Mouse (Mus musculus) heart, postnatal 0 days (tissue): ENCODE results near the gene Gm38100. TPM values are rescaled to one million over a fixed set of nuclear protein-coding genes. Genes with fewer than 3 reads are reported as not detected.

Source experiments
- ATAC-seq: fragments of 200-750 bp; cut with Nextera tagmentation; 2 replicates; pipeline ENCODE4 v1.8.0; 2017; ENCODE audit warnings: low read depth, moderate number of reproducible peaks, moderate library complexity; ENCODE audit not compliant: insufficient read depth
- DNase-seq: peaks from one replicate; pipeline ENCODE4 v3.0.0-alpha.2; 2016; ENCODE audit warnings: low spot score
- H3K27ac ChIP-seq: fragments of 300-500 bp; sonication (generic); 2 replicates; pipeline ENCODE4 v1.5.1; 2014; ENCODE audit warnings: low read depth, mild to moderate bottlenecking
- H3K27me3 ChIP-seq: fragments of 300-500 bp; sonication (generic); 2 replicates; pipeline ENCODE4 v1.6.1; 2014; ENCODE audit warnings: low read length, mixed read lengths; ENCODE audit not compliant: control insufficient read depth, insufficient read depth
- H3K36me3 ChIP-seq: fragments of 300-500 bp; sonication (generic); replicated peaks from 2 replicates; pipeline ENCODE4 v1.6.1; 2014; ENCODE audit warnings: low read length, mixed read lengths; ENCODE audit not compliant: control insufficient read depth, insufficient read depth
- H3K4me1 ChIP-seq: fragments of 300-500 bp; sonication (generic); 2 replicates; pipeline ENCODE4 v1.6.1; 2014; ENCODE audit warnings: antibody characterized with exemption; ENCODE audit not compliant: control insufficient read depth, insufficient read depth
- H3K4me2 ChIP-seq: fragments of 300-500 bp; sonication (generic); 2 replicates; pipeline ENCODE4 v1.6.1; 2014; ENCODE audit warnings: low read depth, mild to moderate bottlenecking, low read length, moderate library complexity
- H3K4me3 ChIP-seq: fragments of 300-500 bp; sonication (generic); 2 replicates; pipeline ENCODE4 v1.5.1; 2014; ENCODE audit warnings: low read depth, low read length
- H3K9ac ChIP-seq: fragments of 300-500 bp; sonication (generic); replicated peaks from 2 replicates; pipeline ENCODE4 v1.6.1; 2014; ENCODE audit warnings: low read depth, low read length, mixed read lengths
- H3K9me3 ChIP-seq: fragments of 300-500 bp; sonication (generic); replicated peaks from 2 replicates; pipeline ENCODE4 v1.6.1; 2016; ENCODE audit warnings: low read length; ENCODE audit not compliant: control insufficient read depth
- CTCF ChIP-seq: IDR thresholded peaks from 2 replicates; pipeline ENCODE4 v1.5.1; 2016; ENCODE audit warnings: antibody characterized with exemption, control low read depth, low read depth
- EP300 ChIP-seq: IDR thresholded peaks from 2 replicates; pipeline ENCODE4 v1.6.1; 2016; ENCODE audit warnings: antibody characterized with exemption, low read depth
- WGBS: fragments of 180-500 bp; shearing (Covaris S2); extraction: QIAGEN DNeasy Blood & Tissue Kit; methylation state at CpG from one replicate; pipeline ENCODE4 v1.1.7; 2014; 5-methylcytosine and 5-hydroxymethylcytosine counted together
- polyA plus RNA-seq: library from polyadenylated mRNA; unstranded; fragments of >200 nt; fragmentation: Nextera tagmentation; extraction: Ambion mirVana; gene quantifications from 2 replicates; pipeline ENCODE4 v1.2.1, GENCODE M21; 2015
- total RNA-seq: library from RNA; depleted of rRNA; stranded (reverse); fragments of >200 nt; gene quantifications from 2 replicates; pipeline ENCODE4 v1.2.3, GENCODE M21; 2014; ENCODE audit warnings: low replicate concordance

Gene Gm38100
- total and polyA plus RNA-seq, 2 experiments from 2014 or later: 0.12 TPM; not detected in 1

- Histone ChIP-seq H3K4me2 (no peak overlapping the region), H3K9ac (no peak overlapping the region), H3K4me3 (no peak overlapping the region), H3K36me3 (no peaks in the 10 kb centered on the region), H3K4me1 (no peaks in the 10 kb centered on the region), H3K27ac (no peak overlapping the region), H3K27me3 (no peaks in the 10 kb centered on the region), H3K9me3 (no peaks in the 10 kb centered on the region)
- peak; percentile 50 for DNase-seq
- ATAC-seq: no peak
- peak; percentile 79 for TF ChIP-seq CTCF
- TF ChIP-seq EP300: no peak
- WGBS: 42% methylated on average over 7 of the region's 7 CpGs
These were observed 4.0 kb downstream of the Gm38100 start for GRCm38 (mm10) chr1:175923848-175924787.

DNA sequence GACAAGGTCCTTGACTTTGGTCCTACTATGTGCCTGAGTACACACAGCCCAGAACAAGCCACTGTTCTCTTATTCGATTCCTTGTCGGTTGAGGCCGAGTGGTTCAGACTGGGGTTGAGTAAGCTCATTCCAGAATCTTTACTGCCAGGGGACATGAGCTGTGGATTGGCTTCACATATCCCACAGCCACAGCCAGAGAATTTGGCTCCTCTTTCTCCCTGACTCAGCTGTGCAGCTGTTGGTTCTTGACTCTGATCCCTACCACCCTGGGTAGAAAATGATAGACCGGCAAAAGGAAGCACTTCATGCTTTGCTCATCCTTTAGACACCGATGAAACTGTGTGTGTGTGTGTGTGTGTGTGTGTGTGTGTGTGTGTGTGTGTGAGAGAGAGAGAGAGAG lies 11.3 kb downstream of the Gm38100 start:
- Histone ChIP-seq H3K9me3 (no peaks in the 10 kb centered on the region), H3K36me3 (no peaks in the 10 kb centered on the region), H3K27me3 (no peaks in the 10 kb centered on the region), H3K4me3 (no peak overlapping the region), H3K4me2 (no peak overlapping the region), H3K4me1 (no peaks in the 10 kb centered on the region), H3K9ac (no peak overlapping the region), H3K27ac (no peak overlapping the region)
- 78% methylated on average over 5 of the region's 5 CpGs for WGBS
- ATAC-seq: no peak
- TF ChIP-seq EP300 (no peak), CTCF (no peak)
- DNase-seq: no peak

- 9% methylated on average over 11 of the region's 11 CpGs for WGBS
- Histone ChIP-seq H3K9ac (peak overlapping the region; percentile 37; the same call in 1 of the 2 replicates), H3K27ac (no peak overlapping the region), H3K4me1 (no peaks in the 10 kb centered on the region), H3K36me3 (no peaks in the 10 kb centered on the region), H3K9me3 (no peaks in the 10 kb centered on the region), H3K27me3 (no peaks in the 10 kb centered on the region), H3K4me2 (peak overlapping the region; percentile 49), H3K4me3 (peak overlapping the region; percentile 23; the same call in 1 of the 2 replicates)
- TF ChIP-seq EP300 (no peak), CTCF (peak; percentile 95)
- ATAC-seq: peak; percentile 49; the same call in 1 of the 2 replicates
- peak; percentile 72 for DNase-seq
These were observed 16.2 kb downstream of the Gm38100 start for GRCm38 (mm10) chr1:175936282-175936737.

DNA sequence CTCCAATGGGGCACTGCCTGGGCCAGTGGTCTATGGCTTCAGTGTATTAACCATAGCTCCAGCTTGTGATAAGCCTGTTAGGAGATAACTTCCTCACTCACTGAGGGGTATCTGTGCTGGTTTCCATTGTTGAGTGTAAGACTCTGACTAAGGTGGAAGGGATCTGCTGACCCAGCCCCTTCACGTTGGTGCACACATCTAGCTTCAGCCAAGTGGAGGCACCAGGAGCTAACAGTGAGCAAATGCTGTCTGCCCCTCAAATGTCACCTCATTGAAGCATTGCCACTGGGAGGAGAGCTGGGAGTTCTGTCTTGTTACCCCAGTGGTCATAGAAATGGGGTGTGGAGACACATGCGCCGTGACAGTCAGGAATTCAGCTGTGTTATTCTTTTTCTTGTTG lies 18.6 kb downstream of the Gm38100 start:
- no peaks in the 10 kb centered on the region for H3K36me3 ChIP-seq
- H3K9me3 ChIP-seq: no peaks in the 10 kb centered on the region
- no peak for DNase-seq
- no peak overlapping the region for H3K27ac ChIP-seq
- TF ChIP-seq EP300: no peak
- H3K4me1 ChIP-seq: no peaks in the 10 kb centered on the region
- no peak overlapping the region for H3K9ac ChIP-seq
- no peak overlapping the region for H3K4me3 ChIP-seq
- 76% methylated on average over 3 of the region's 3 CpGs for whole genome bisulfite sequencing
- H3K27me3 ChIP-seq: no peaks in the 10 kb centered on the region
- no peak overlapping the region for H3K4me2 ChIP-seq
- ATAC-seq: no peak

GRCm38 (mm10) chr1:175943168-175943567 lies 23.0 kb downstream of the Gm38100 start:
- Histone ChIP-seq H3K9me3 (no peaks in the 10 kb centered on the region), H3K4me1 (no peaks in the 10 kb centered on the region), H3K4me2 (no peak overlapping the region), H3K4me3 (no peak overlapping the region), H3K9ac (no peak overlapping the region), H3K27ac (no peak overlapping the region), H3K27me3 (no peaks in the 10 kb centered on the region), H3K36me3 (no peaks in the 10 kb centered on the region)
- no peak for ATAC-seq
- DNase-seq: no peak
- WGBS: 73% methylated on average over 7 of the region's 7 CpGs
- TF ChIP-seq EP300 (no peak), CTCF (no peak)
